Mouse (Mus musculus) embryonic facial prominence, embryonic 12.5 days (tissue): ENCODE measurements around the gene Fus. TPM values are rescaled to one million over a fixed set of nuclear protein-coding genes. Genes with fewer than 3 reads are reported as not detected.

Experiments
- ATAC-seq: fragments of 200-750 bp; cut with Nextera tagmentation; 2 replicates; pipeline ENCODE4 v1.8.0; 2017; ENCODE audit not compliant: insufficient number of reproducible peaks, insufficient read depth, low FRiP score, low TSS enrichment
- H3K27ac ChIP-seq: fragments of 300-500 bp; sonication (generic); 2 replicates; pipeline ENCODE4 v1.5.1; 2016; ENCODE audit warnings: mild to moderate bottlenecking
- H3K27me3 ChIP-seq: fragments of 300-500 bp; sonication (generic); 2 replicates; pipeline ENCODE4 v1.6.1; 2016; ENCODE audit warnings: mild to moderate bottlenecking, moderate library complexity
- H3K36me3 ChIP-seq: fragments of 300-500 bp; sonication (generic); 2 replicates; pipeline ENCODE4 v1.6.1; 2016; ENCODE audit warnings: mild to moderate bottlenecking
- H3K4me1 ChIP-seq: fragments of 300-500 bp; sonication (generic); 2 replicates; pipeline ENCODE4 v1.6.1; 2016
- H3K4me2 ChIP-seq: fragments of 300-500 bp; sonication (generic); replicated peaks from 2 replicates; pipeline ENCODE4 v1.6.1; 2016; ENCODE audit warnings: mild to moderate bottlenecking, moderate library complexity
- H3K4me3 ChIP-seq: fragments of 300-500 bp; sonication (generic); 2 replicates; pipeline ENCODE4 v1.5.1; 2016; ENCODE audit warnings: mild to moderate bottlenecking
- H3K9ac ChIP-seq: fragments of 300-500 bp; sonication (generic); 2 replicates; pipeline ENCODE4 v1.6.1; 2016; ENCODE audit warnings: mild to moderate bottlenecking, moderate library complexity
- H3K9me3 ChIP-seq: fragments of 300-500 bp; sonication (generic); 2 replicates; pipeline ENCODE4 v1.6.1; 2016; ENCODE audit warnings: mild to moderate bottlenecking, moderate library complexity
- WGBS: fragments of 180-500 bp; shearing (Covaris S2); methylation state at CpG from one replicate; pipeline ENCODE4 v1.1.7; 2016; 5-methylcytosine and 5-hydroxymethylcytosine counted together
- polyA plus RNA-seq: library from polyadenylated mRNA; unstranded; fragments of >200 nt; fragmentation: Nextera tagmentation; extraction: Ambion mirVana; gene quantifications from 2 replicates; pipeline ENCODE4 v1.2.1, GENCODE M21; 2016

The Fus gene
- 582 and 594 TPM in 2 replicates for polyA plus RNA-seq

DNA sequence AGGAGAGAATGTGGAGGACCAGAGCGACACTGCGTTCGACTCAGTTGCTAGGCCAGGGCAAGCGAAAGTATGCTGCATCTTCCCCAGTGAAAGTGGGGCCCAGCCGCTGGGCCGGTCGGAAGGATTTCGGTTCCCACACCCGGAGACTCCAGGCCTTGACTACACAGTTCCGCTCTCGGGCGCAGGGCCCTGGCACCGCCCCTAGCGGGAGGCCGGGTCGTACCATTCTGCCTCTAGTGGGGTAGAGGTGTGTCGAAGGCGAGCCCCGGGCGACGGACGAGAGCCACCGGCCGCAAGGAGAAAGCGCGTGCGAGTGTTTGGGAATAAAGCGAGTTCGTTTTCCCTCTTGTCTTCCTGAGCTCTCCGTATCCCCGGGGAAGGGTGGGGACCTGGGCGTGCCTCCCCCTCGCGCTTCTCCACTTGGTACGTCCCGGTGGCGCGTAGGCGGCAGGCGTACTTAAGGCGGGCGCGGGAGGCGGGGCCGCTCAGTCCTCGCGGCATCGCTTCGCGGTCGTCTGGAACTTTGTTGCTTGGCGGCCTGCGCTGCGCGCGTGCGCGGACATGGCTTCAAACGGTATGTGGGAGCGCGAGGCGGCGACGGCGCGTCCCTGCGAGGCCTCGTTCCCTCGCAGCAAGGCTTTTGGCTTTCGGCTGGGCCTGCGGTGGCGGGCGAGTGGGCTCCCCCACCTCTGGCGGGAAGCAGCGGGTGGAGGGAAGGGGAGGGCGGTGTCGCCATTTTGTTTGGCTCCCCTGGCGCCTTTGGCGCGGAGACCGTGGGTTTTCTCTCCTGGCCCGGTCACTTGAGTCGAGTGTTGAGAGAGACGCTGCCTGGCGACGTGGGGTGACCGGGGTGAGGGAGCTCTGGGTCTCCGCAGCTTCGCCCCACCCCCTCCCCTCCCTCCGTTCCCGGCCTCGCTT is at the start of gene Fus:
Gene Fus, plus strand, starts transcription at position 454 of the 918 bp plus-strand sequence.
- H3K4me1 ChIP-seq = peaks cover 12% of the 10 kb centered on the region
- peak within 1 kb of the TSS; percentile 68 for H3K4me3 ChIP-seq
- no peaks in the 10 kb centered on the region for H3K27me3 ChIP-seq
- H3K9ac ChIP-seq = peak within 1 kb of the TSS; percentile 87
- WGBS = under 1% methylated on average over 89 of the region's 92 CpGs
- peak within 1 kb of the TSS; percentile 86 for H3K4me2 ChIP-seq
- H3K36me3 ChIP-seq = peaks cover 24% of the 10 kb centered on the region
- H3K9me3 ChIP-seq = no peaks in the 10 kb centered on the region
- H3K27ac ChIP-seq = peak within 1 kb of the TSS; percentile 94
- peak; percentile 92 for ATAC-seq

DNA sequence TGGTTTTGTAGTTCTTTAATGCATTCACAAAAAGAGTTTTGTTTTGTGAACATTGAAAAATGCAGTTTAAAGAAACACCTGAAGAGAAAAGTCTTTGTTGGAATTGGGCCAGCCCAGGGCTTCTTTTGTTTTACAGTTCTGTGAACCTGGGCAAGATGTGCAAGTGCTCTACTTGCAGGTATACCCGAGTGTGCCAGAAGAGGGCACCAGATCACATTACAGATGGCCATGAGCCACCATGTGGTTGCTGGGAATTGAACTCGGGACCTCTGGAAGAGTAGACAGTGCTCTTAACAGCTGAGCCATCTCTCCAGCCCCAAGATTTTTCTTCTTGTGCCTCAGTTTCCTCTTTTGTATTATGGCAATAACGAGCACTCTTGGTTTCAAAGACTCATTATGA is 49.1 kb upstream of the Fus start:
- no peak overlapping the region for H3K9ac ChIP-seq
- peaks cover 1% of the 10 kb centered on the region; the same call in 1 of the 2 replicates for H3K4me1 ChIP-seq
- no peaks in the 10 kb centered on the region for H3K9me3 ChIP-seq
- H3K27me3 ChIP-seq = no peaks in the 10 kb centered on the region
- ATAC-seq = no peak
- no peak overlapping the region for H3K27ac ChIP-seq
- peaks cover 43% of the 10 kb centered on the region for H3K36me3 ChIP-seq
- 56% methylated on average over 3 of the region's 3 CpGs for WGBS
- no peak overlapping the region for H3K4me2 ChIP-seq
- no peak overlapping the region for H3K4me3 ChIP-seq

DNA sequence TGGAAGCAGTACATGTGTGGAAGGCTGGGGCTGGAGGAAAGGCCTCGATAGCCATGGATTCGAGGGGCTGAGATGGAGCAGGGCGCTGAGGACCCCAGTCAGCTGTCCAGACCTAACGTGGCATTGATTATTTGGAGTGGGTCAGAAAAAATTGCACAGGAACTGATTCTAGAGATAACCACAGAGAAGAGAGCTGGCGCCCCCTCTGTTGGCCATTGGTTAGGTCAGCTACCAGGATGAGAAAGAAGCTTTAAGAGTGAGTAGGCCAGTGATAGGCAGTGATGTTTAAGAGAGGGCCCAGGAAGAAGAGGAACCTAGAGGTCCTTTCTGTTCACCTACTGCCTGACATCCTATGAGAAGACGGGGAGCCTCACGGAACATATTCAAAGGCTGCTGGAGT is 48.0 kb upstream of the Fus start:
- 82% methylated on average over 7 of the region's 7 CpGs for WGBS
- H3K9ac ChIP-seq = no peak overlapping the region
- H3K36me3 ChIP-seq = peaks cover 53% of the 10 kb centered on the region

DNA sequence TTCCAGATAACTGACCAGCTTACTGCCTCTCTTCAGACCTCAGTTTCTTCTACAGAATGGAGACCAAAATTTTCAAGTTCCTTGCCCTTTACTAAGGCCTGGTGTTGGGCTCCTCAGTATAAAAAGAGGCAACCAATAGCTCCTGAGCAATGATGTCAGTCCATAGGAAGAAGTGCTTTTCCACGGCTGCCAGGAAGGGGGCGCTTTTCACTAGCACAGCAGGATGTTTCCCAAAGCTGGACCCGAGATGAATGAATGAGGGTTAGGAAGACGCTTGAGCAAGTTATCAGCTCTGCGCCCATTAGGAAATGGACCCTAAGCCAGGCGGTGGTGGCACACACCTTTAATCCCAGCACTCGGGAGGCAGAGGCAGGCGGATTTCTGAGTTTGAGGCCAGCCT is 45.7 kb upstream of the Fus start:
- WGBS = 66% methylated on average over 8 of the region's 8 CpGs
- no peaks in the 10 kb centered on the region for H3K27me3 ChIP-seq
- no peak for ATAC-seq
- no peak overlapping the region for H3K4me3 ChIP-seq
- H3K27ac ChIP-seq = no peak overlapping the region
- no peaks in the 10 kb centered on the region for H3K4me1 ChIP-seq
- H3K4me2 ChIP-seq = no peak overlapping the region
- no peaks in the 10 kb centered on the region for H3K9me3 ChIP-seq
- peaks cover 60% of the 10 kb centered on the region for H3K36me3 ChIP-seq
- no peak overlapping the region for H3K9ac ChIP-seq

More for the DNA sequence above, 48.0 kb upstream of the Fus start:
- Histone ChIP-seq H3K4me2 (no peak overlapping the region), H3K27me3 (no peaks in the 10 kb centered on the region), H3K9me3 (no peaks in the 10 kb centered on the region), H3K4me1 (no peaks in the 10 kb centered on the region), H3K4me3 (no peak overlapping the region), H3K27ac (no peak overlapping the region)
- no peak for ATAC-seq

DNA sequence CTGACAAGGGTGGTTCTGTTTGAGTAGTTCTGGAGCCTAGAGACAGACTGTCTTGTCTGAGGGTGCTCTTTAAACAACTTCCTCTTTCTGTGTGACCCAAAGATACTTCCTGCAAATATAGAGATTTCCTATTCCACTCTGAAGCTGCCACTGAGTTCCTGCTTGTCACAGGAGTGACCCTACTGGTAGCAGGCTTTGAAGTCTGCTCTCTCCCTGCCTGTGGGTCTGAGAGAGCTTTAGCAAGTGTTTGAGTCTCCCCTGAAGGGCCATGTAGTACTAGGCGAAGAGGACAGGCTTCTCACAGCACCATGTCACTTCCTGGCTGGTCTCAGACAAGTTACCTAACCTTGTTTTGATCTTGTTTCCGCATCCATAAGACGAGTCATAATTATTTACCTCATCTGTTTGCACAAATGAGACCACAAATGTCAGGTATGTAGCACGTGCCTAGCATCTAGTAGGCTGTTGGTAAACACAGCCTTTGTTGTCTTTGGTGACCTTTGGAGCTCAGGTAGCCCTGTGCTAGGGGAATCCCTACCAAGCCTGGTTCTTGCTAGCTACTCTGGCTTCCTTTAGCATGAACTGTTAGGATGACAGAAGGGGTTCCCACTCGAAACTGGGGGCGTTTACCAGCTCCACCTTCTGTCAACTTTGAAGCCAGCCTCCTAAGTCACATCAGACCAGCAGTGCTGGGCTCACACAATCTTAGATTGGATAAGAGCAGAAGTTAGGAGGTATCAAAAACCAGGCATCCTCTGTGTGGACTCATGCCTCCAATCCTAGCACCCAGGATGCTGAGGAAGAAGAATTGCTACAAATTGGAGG is 44.6 kb upstream of the Fus start:
- WGBS = 84% methylated on average over 6 of the region's 6 CpGs
- ATAC-seq = no peak
- no peak overlapping the region for H3K27ac ChIP-seq

DNA sequence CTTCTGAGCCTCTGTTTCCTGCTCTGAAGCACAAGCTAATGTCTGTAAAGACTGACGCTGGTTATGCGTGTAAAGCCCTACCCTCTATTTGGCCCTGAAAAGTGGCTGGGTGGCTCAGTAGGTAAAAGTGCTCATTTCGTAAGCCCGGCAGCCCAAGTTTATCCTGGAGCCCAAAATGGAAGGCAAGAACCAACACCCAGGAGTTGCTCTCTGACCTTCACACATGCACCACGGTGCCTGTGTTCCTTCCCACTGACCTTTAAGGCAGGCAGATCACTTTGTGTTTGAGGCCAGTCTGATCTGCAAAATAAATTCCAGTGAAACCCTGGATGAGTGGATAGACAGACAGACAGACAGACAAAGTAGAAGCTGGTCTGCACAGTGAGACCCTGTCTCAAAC is 43.5 kb upstream of the Fus start:
- H3K4me1 ChIP-seq = no peaks in the 10 kb centered on the region
- H3K9me3 ChIP-seq = no peaks in the 10 kb centered on the region
- 81% methylated on average over 5 of the region's 5 CpGs for WGBS
- no peak overlapping the region for H3K27ac ChIP-seq
- no peak overlapping the region for H3K9ac ChIP-seq
- peaks cover 53% of the 10 kb centered on the region for H3K36me3 ChIP-seq
- no peak overlapping the region for H3K4me2 ChIP-seq
- ATAC-seq = no peak
- peaks cover 11% of the 10 kb centered on the region for H3K27me3 ChIP-seq
- no peak overlapping the region for H3K4me3 ChIP-seq

More for the DNA sequence above, 44.6 kb upstream of the Fus start:
- no peak overlapping the region for H3K4me3 ChIP-seq
- H3K4me1 ChIP-seq = no peaks in the 10 kb centered on the region
- H3K9ac ChIP-seq = no peak overlapping the region
- H3K27me3 ChIP-seq = peaks cover 1% of the 10 kb centered on the region; the same call in 1 of the 2 replicates
- no peaks in the 10 kb centered on the region for H3K9me3 ChIP-seq
- H3K36me3 ChIP-seq = peaks cover 58% of the 10 kb centered on the region
- no peak overlapping the region for H3K4me2 ChIP-seq

DNA sequence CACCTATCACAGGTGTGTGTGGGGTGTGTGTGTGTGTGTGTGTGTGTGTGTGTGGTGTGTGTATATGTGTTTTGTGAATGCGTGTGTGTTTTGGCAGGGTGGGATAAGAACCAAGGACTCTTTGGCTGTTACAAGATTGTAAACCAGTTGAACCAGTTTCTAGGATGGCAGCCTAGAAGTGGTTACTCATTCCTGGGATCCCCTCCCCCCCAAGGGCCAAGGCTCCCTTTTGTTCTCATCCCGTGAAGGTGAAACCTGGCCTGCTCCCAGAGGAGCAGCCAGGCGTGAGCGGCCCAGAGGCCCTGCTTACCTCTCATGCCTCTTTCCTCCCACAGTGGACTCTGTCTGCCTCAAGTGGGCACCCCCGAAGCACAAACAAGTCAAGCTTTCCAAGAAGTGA is 42.0 kb upstream of the Fus start:
- peaks cover 53% of the 10 kb centered on the region for H3K36me3 ChIP-seq
- H3K9me3 ChIP-seq = no peaks in the 10 kb centered on the region
- H3K4me1 ChIP-seq = peaks cover 7% of the 10 kb centered on the region; the same call in 1 of the 2 replicates
- no peak overlapping the region for H3K4me3 ChIP-seq
- no peak for ATAC-seq
- H3K9ac ChIP-seq = no peak overlapping the region
- peaks cover 25% of the 10 kb centered on the region for H3K27me3 ChIP-seq
- 0 out of 2 replicates have a peak overlapping the region, but pooled peaks have one; percentile 41 for H3K27ac ChIP-seq
- no peak overlapping the region for H3K4me2 ChIP-seq
- 67% methylated on average over 5 of the region's 5 CpGs for WGBS

DNA sequence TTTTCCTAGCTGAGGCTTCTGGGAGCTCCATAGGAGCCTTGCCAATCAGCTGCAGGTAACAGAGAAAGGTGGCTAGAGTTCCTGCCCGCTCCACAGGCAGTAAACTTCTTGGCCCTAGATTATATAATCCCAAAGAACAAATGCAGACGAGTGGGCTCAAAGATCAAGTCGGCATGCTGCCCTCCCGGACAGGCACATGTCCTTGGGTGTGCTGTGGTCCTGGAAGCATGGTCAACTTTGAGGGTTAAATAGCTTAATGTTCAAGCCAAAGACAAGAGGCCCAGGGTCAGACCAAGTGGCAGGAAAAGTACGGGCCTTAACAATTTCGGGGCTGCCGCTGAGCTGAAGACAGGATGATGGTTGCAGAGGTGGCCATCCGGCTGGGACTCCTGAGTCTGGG is 41.2 kb upstream of the Fus start:
- no peak overlapping the region for H3K9ac ChIP-seq
- H3K27ac ChIP-seq = no peak overlapping the region
- H3K4me3 ChIP-seq = no peak overlapping the region
- H3K36me3 ChIP-seq = peaks cover 52% of the 10 kb centered on the region
- 85% methylated on average over 8 of the region's 8 CpGs for WGBS
- ATAC-seq = no peak
- no peak overlapping the region for H3K4me2 ChIP-seq
- peaks cover 7% of the 10 kb centered on the region; the same call in 1 of the 2 replicates for H3K4me1 ChIP-seq
- H3K9me3 ChIP-seq = no peaks in the 10 kb centered on the region
- peaks cover 31% of the 10 kb centered on the region for H3K27me3 ChIP-seq

DNA sequence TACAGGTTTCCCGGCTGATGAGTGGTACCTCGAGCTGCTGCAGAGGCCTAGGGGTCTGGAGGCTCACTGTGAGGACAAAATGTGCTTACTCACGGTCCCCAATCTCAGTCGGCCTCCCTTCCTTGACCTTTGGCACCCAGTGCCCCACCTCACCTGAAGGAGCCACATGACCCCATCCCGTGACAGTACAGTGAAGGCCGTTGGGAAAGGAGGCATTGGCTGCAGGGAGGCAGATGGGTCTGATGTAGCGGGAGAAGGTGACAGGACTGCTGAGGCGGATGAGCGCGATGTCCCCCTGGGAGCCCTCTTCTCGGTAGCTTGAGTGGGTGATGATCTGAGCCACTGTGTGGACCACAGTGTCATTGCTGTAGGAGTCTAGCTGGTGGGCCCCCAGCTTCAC is 40.4 kb upstream of the Fus start:
- H3K4me3 ChIP-seq = no peak overlapping the region
- H3K9ac ChIP-seq = no peak overlapping the region
- H3K9me3 ChIP-seq = no peaks in the 10 kb centered on the region
- no peak overlapping the region for H3K4me2 ChIP-seq
- 85% methylated on average over 11 of the region's 11 CpGs for WGBS
- H3K27ac ChIP-seq = no peak overlapping the region
- no peak for ATAC-seq
- H3K27me3 ChIP-seq = peaks cover 31% of the 10 kb centered on the region
- H3K4me1 ChIP-seq = peaks cover 14% of the 10 kb centered on the region; the same call in 1 of the 2 replicates
- H3K36me3 ChIP-seq = peaks cover 48% of the 10 kb centered on the region

DNA sequence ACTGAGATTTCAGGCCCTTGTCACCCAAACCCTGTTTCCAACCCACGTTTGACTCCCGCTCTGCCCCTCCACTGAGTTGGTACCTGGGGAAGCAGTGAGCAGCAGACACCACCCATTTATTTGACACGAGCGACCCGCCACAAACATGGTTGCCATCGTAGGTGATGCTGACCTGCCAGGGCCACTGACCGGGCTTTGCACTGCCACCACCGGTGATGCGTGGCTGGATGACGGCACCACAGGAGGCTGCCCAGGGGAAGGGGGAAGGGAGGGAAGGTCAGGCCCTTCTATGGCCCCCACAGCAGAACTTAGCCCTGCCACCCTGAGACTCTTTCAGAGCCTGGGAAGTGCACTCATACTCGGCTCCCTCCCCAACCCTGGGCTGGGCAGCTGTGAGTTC is 39.5 kb upstream of the Fus start:
- no peak overlapping the region for H3K4me2 ChIP-seq
- no peak overlapping the region for H3K9ac ChIP-seq
- H3K9me3 ChIP-seq = no peaks in the 10 kb centered on the region
- H3K4me3 ChIP-seq = no peak overlapping the region
- H3K27ac ChIP-seq = no peak overlapping the region
- peaks cover 31% of the 10 kb centered on the region for H3K27me3 ChIP-seq
- ATAC-seq = no peak
- peaks cover 42% of the 10 kb centered on the region for H3K36me3 ChIP-seq
- 81% methylated on average over 11 of the region's 11 CpGs for WGBS
- H3K4me1 ChIP-seq = peaks cover 22% of the 10 kb centered on the region

DNA sequence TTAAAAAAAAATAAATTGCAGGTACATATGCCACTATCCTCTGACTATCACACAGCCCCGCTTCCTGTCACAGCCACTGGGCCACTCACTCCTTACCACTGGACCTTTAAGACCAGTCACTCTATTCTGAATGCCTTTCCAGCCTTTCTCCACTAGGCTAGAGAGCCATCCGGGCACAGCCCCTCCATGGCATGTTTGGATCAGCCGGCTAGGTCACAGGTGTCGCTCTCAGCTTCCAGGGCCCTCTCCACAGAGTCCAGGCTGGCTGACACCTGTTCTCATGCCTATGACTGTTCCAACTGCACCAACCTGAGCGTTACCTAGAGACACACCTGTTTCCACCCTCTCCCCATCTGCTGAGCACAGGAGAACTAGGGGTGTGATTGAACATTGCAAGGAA is 38.7 kb upstream of the Fus start:
- H3K9me3 ChIP-seq = no peaks in the 10 kb centered on the region
- peak overlapping the region; percentile 46 for H3K4me2 ChIP-seq
- no peak for ATAC-seq
- peak overlapping the region; percentile 34 for H3K4me3 ChIP-seq
- H3K27me3 ChIP-seq = peaks cover 31% of the 10 kb centered on the region
- no peak overlapping the region for H3K27ac ChIP-seq
- H3K9ac ChIP-seq = peak overlapping the region; percentile 31
- peaks cover 27% of the 10 kb centered on the region for H3K4me1 ChIP-seq
- H3K36me3 ChIP-seq = peaks cover 35% of the 10 kb centered on the region
- WGBS = 39% methylated on average over 5 of the region's 5 CpGs
